Mouse (Mus musculus) left cerebral cortex, adult 9 months (tissue): Measurements from ENCODE around the gene Lgalsl.

Experiments used
- DNase-seq, 2 experiments: peaks; one replicate each; pipeline ENCODE4 v3.0.0; 2022; ENCODE audit warnings: low spot score in 2 of 2

Lgalsl gene

GRCm38 (mm10) chr11:20782620-20783019 lies 48.2 kb downstream of the Lgalsl start:
- DNase-seq: no peak

GRCm38 (mm10) chr11:20780312-20780711 lies 50.5 kb downstream of the Lgalsl start:
- DNase-seq: no peak

DNA sequence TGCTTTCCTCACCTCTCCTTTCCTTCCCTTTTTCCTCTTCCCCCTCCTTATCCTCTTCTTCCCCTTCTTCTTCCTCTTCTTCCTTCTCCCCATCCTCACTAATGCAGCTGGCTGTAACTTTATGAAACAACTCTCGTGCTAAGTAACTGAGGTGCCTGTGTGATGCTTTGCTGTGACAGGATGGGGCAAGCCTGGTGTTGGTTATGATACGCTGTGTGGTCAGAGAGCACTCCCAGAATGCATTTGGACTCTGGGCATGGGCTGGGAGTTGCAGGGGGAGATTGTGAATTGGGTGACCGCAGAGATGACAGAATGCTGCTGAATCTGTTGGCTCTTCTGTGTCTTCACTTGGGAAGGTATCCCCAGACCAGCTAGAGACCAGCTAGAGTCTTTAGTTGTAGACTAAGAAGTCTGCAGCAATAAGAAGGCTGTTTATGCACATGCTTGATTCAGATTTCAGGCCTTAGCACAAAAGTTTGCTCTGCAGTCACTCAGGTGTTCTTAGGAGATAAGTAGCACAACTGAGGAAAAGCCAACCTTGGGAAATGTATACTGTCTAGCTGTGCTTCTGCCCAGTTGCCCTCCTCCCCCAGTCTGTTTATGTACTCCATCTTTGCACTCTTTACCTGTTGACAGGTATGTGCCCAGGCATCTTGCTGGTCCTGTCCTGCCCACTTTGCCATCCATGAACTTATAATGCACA lies 51.8 kb downstream of the Lgalsl start:
- DNase-seq: no peak

- no peak for DNase-seq
These were observed 52.6 kb downstream of the Lgalsl start for GRCm38 (mm10) chr11:20778298-20778697.

DNA sequence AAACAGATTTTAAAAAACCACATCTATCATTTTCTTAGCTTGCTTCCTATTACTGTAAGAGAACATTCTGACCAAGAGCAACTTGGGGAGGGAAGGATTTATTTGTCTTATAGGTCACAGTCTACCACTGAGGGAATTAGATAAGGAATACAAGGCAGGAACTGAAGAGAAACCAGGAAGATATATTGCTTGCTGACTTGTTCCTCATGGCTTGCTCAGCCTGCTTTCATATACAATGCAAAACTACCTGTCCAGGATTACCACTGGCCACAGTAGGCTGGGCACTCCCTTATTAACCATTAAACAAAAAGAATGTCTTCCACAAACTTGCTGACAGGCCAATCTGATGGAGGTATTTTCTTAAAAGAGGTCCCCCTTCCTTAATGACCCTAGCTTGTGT lies 54.2 kb downstream of the Lgalsl start:
- no peak for DNase-seq
